Mouse (Mus musculus) neural tube, embryonic 11.5 days (tissue): ENCODE data around the gene Trim47. TPM values are rescaled to one million over a fixed set of nuclear protein-coding genes. Genes with fewer than 3 reads are reported as not detected.

ENCODE experiments used
- ATAC-seq: fragments of 200-750 bp; cut with Nextera tagmentation; 2 replicates; pipeline ENCODE4 v1.8.0; 2017; ENCODE audit warnings: moderate number of reproducible peaks, mild to moderate bottlenecking, moderate TSS enrichment, moderate library complexity; ENCODE audit not compliant: insufficient read depth, low FRiP score, low TSS enrichment
- DNase-seq: peaks from one replicate; pipeline ENCODE4 v3.0.0-alpha.2; 2015; ENCODE audit warnings: low spot score
- H3K27ac ChIP-seq: fragments of 300-500 bp; sonication (generic); 2 replicates; pipeline ENCODE4 v1.5.1; 2014; ENCODE audit warnings: low read depth, mild to moderate bottlenecking, low read length
- H3K27me3 ChIP-seq: fragments of 300-500 bp; sonication (generic); 2 replicates; pipeline ENCODE4 v1.6.1; 2014; ENCODE audit warnings: mild to moderate bottlenecking, low read length, mixed read lengths; ENCODE audit not compliant: control insufficient read depth, insufficient read depth
- H3K36me3 ChIP-seq: fragments of 300-500 bp; sonication (generic); 2 replicates; pipeline ENCODE4 v1.6.1; 2014; ENCODE audit warnings: mild to moderate bottlenecking, low read length, moderate library complexity, mixed read lengths; ENCODE audit not compliant: control insufficient read depth, insufficient read depth
- H3K4me1 ChIP-seq: fragments of 300-500 bp; sonication (generic); 2 replicates; pipeline ENCODE4 v1.6.1; 2014; ENCODE audit warnings: low read length, mixed read lengths; ENCODE audit not compliant: control insufficient read depth, insufficient read depth
- H3K4me2 ChIP-seq: fragments of 300-500 bp; sonication (generic); 2 replicates; pipeline ENCODE4 v1.6.1; 2014; ENCODE audit warnings: low read depth, mild to moderate bottlenecking, moderate library complexity
- H3K4me3 ChIP-seq: fragments of 300-500 bp; sonication (generic); 2 replicates; pipeline ENCODE4 v1.5.1; 2014; ENCODE audit warnings: low read depth, low read length
- H3K9ac ChIP-seq: fragments of 300-500 bp; sonication (generic); 2 replicates; pipeline ENCODE4 v1.6.1; 2014; ENCODE audit warnings: mild to moderate bottlenecking, low read length
- H3K9me3 ChIP-seq: fragments of 300-500 bp; sonication (generic); 2 replicates; pipeline ENCODE4 v1.6.1; 2016; ENCODE audit warnings: low read length; ENCODE audit not compliant: control insufficient read depth
- WGBS: fragments of 180-500 bp; shearing (Covaris S2); extraction: QIAGEN DNeasy Blood & Tissue Kit; methylation state at CpG from one replicate; pipeline ENCODE4 v1.1.7; 2014; 5-methylcytosine and 5-hydroxymethylcytosine counted together
- polyA plus RNA-seq: library from polyadenylated mRNA; unstranded; fragments of >200 nt; fragmentation: Nextera tagmentation; extraction: Ambion mirVana; gene quantifications from 2 replicates; pipeline ENCODE4 v1.2.1, GENCODE M21; 2014

The Trim47 gene
- polyA plus RNA-seq, 1 experiment from 2014 or later: 3.3 TPM

DNA sequence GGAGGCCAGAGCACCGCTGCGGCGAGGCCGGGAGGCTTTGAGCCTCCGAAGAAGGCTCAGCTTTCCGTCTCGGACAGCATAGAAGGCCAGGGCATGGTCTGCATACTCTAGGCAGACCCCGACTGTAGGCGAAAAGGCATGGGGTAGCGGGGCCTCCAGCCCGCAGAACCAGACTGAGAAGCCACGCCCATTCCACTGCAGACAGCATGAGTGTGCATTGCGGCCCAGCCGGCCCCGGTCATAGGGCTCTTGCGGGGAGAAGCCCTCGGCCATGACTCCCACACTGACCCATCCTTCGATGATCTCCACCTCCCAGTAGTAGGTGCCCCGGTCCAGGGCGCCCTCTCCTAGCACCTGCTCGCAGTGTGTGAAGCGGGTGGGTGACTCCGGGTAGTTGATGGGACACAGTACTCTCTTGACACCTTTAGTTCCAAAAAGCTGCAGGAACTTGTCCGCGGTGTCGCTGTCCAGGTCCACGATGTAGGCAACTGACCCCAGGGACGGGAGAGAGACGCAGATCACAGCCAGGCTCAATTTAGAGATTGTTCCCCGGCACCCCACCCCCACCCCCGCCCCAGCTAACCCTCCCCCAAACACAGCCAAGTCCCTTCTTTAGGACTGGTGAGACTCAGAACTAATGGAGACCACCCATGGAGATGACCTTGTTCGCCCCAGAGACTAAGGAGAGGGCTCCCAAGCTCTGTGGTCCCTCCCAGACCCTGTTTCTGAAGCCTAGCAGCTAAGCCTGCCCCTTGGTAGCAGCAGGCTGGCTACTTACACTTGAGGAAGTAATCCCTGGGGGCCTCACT, 20.7 kb downstream of the Trim47 start:
- no peak overlapping the region for H3K4me3 ChIP-seq
- H3K9ac ChIP-seq: peak overlapping the region; percentile 20; the same call in 1 of the 2 replicates
- peak overlapping the region; percentile 25 for H3K4me2 ChIP-seq
- WGBS: 28% methylated on average over 32 of the region's 32 CpGs
- DNase-seq: no peak
- H3K27ac ChIP-seq: no peak overlapping the region
- no peak for ATAC-seq
- no peaks in the 10 kb centered on the region for H3K36me3 ChIP-seq
- peaks cover 55% of the 10 kb centered on the region for H3K27me3 ChIP-seq
- peaks cover 14% of the 10 kb centered on the region for H3K4me1 ChIP-seq
- H3K9me3 ChIP-seq: no peaks in the 10 kb centered on the region

DNA sequence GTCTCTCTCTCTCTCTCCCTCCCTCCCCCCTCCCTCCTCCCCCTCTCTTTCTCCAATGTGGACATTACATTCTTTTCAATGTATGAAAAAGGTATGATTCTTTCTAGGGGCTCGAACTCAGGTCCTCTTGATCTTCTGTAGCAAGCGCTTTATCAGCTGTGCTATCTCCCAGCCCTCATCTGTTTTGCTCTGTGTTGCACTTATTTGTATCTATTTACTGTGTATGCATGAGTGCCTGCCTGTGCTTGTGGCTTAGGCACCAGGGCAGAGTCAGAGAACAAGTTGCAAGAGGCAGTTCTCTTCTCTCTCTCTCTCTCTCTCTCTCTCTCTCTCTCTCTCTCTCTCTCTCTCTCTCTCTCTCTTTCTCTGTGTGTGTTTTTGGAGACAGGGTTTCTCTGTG, 21.9 kb downstream of the Trim47 start:
- WGBS: 92% methylated on average over 2 of the region's 2 CpGs
- ATAC-seq (no peak), DNase-seq (no peak)
- Histone ChIP-seq H3K4me3 (no peak overlapping the region), H3K9me3 (no peaks in the 10 kb centered on the region), H3K27ac (no peak overlapping the region), H3K9ac (no peak overlapping the region), H3K4me2 (no peak overlapping the region), H3K27me3 (peaks cover 46% of the 10 kb centered on the region), H3K4me1 (peaks cover 14% of the 10 kb centered on the region), H3K36me3 (no peaks in the 10 kb centered on the region)

DNA sequence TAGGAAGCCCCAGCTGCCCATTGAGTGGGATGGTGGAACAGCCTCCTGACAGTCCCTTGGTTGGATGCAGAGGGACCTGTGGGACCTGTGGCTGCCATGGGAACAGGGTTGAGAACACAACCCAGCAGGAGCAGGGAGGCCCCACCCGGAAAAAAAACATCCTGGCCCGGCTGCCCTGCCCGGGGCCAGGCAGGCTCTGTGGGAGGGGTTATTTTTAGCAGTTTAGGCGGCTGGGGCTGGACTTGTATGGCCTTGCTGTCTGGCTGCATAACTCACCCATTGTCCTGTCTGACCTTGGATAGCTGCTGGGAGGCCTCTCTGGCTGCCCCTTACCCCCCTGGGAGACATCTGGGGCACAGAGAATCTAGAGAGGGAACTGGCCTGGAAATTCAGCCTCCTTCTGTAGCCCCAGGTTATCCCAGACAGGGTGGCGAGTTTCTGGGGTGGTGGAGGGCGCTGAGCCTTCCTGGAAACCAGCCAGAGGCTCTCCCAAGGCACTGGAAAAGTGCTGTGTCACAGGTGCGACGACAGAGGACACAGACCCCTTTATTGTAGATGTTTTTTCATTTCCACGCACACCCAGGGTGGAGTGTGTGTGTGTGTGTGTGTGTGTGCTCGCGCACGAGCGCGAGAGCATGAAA, 22.9 kb downstream of the Trim47 start:
- Histone ChIP-seq H3K27me3 (peaks cover 36% of the 10 kb centered on the region), H3K4me2 (no peak overlapping the region), H3K9ac (peak overlapping the region; percentile 5; the same call in 1 of the 2 replicates), H3K9me3 (no peaks in the 10 kb centered on the region), H3K36me3 (no peaks in the 10 kb centered on the region), H3K27ac (no peak overlapping the region; the same call in 1 of the 2 replicates), H3K4me1 (peaks cover 14% of the 10 kb centered on the region), H3K4me3 (no peak overlapping the region)
- ATAC-seq (no peak), DNase-seq (peak; percentile 50)
- WGBS: 45% methylated on average over 14 of the region's 14 CpGs

DNA sequence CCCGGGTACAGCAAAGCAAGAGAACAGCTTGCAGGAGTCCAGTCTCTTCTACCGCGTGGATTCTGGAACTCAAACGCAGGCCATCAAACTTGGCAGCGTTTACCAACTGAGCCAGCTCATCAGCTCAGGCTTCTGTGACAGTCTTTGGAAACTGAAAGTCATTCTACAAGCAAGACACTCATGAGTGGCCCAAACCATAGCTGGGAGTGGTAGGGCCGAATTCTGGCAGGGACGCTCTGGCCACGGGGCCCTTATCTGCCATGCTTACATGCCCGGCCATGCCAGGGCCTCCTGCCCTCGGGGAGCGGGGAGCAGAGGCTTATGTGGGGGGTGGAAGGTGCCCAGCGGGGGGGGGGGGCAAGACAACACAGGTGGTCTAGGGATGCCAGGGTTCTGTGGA, 23.4 kb downstream of the Trim47 start:
- DNase-seq (no peak), ATAC-seq (no peak)
- no peaks in the 10 kb centered on the region for H3K9me3 ChIP-seq
- H3K36me3 ChIP-seq: no peaks in the 10 kb centered on the region
- H3K27ac ChIP-seq: no peak overlapping the region; the same call in 1 of the 2 replicates
- H3K4me1 ChIP-seq: peaks cover 14% of the 10 kb centered on the region
- H3K4me3 ChIP-seq: no peak overlapping the region
- H3K27me3 ChIP-seq: peaks cover 31% of the 10 kb centered on the region
- H3K4me2 ChIP-seq: no peak overlapping the region
- WGBS: 84% methylated on average over 12 of the region's 12 CpGs
- H3K9ac ChIP-seq: no peak overlapping the region

DNA sequence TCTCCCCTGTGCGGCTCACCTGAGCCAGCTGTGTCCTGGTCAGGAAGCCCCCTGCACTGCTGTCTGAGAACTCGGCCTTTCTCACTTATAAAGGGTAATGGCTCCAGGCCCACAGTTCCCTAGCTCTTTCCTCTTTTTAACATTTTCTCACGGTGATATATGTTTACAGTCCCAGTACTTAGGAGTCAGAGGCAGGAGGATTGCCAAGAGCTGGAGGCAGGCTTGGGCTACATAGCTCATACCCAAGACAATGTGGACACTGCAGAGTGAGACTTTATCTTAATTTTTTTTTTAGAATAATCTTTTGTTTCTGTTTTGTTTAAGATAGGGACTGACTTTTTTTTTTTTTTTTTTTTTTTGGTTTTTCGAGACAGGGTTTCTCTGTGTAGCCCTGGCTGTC, 24.5 kb downstream of the Trim47 start:
- DNase-seq (no peak), ATAC-seq (no peak)
- Histone ChIP-seq H3K4me3 (no peak overlapping the region), H3K4me2 (no peak overlapping the region), H3K9ac (no peak overlapping the region), H3K36me3 (no peaks in the 10 kb centered on the region), H3K9me3 (no peaks in the 10 kb centered on the region), H3K27me3 (peaks cover 20% of the 10 kb centered on the region), H3K4me1 (peaks cover 14% of the 10 kb centered on the region), H3K27ac (0 out of 2 replicates have a peak overlapping the region, but pooled peaks have one; percentile 41)
- 60% methylated on average over 4 of the region's 4 CpGs for WGBS

DNA sequence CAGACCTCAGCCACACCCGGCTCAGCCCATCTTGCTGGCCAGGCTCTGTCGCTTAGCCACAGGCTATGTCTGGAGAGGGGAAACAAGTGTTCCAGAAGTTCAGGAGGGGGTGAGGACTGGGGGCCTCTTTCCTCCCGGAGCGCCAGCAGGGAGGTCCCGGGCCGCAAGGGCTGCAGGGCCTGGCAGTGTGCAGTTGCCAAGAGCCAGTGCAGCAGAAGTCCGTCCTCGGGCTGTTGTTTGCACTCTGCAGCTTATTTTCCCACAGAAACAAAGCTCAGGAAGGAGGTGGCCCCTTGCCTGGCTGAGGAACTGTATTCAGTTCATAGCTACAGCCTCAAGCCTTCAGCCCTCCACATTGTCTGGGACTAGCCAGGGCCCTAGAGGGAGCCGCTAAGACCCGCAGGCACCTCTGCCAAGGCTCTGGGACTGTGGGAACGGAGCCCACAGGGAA, 25.1 kb downstream of the Trim47 start:
- Histone ChIP-seq H3K4me3 (no peak overlapping the region), H3K36me3 (no peaks in the 10 kb centered on the region), H3K27ac (0 out of 2 replicates have a peak overlapping the region, but pooled peaks have one; percentile 41), H3K27me3 (peaks cover 15% of the 10 kb centered on the region), H3K9ac (no peak overlapping the region), H3K4me1 (peaks cover 14% of the 10 kb centered on the region), H3K4me2 (no peak overlapping the region), H3K9me3 (no peaks in the 10 kb centered on the region)
- 52% methylated on average over 11 of the region's 11 CpGs for WGBS
- DNase-seq: peak; percentile 24
- ATAC-seq: no peak

DNA sequence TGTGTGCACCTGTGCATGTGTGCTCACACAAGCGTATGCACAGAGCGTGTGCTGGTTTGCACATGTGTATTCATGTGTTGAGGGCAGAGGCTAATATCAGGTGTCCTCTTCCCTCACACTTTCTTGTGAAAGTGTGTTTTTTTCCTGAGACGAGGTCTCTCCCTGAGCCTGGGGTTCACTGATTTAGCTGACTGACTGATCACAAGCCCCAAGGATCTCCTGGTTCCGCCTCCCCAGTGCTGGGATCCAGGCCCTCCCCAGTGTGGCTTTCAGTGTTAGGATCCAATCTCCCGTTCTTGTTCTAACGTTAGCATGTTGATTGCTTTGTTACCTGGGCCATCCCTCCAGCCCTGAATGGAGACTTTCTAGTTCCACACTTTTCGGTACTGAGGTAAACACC, 26.2 kb downstream of the Trim47 start:
- no peak for DNase-seq
- H3K4me2 ChIP-seq: no peak overlapping the region
- H3K4me3 ChIP-seq: no peak overlapping the region
- WGBS: 83% methylated on average over 7 of the region's 7 CpGs
- no peak overlapping the region for H3K9ac ChIP-seq
- H3K27ac ChIP-seq: no peak overlapping the region
- ATAC-seq: no peak
- H3K4me1 ChIP-seq: peaks cover 9% of the 10 kb centered on the region
- H3K27me3 ChIP-seq: peaks cover 5% of the 10 kb centered on the region
- no peaks in the 10 kb centered on the region for H3K9me3 ChIP-seq
- no peaks in the 10 kb centered on the region for H3K36me3 ChIP-seq

DNA sequence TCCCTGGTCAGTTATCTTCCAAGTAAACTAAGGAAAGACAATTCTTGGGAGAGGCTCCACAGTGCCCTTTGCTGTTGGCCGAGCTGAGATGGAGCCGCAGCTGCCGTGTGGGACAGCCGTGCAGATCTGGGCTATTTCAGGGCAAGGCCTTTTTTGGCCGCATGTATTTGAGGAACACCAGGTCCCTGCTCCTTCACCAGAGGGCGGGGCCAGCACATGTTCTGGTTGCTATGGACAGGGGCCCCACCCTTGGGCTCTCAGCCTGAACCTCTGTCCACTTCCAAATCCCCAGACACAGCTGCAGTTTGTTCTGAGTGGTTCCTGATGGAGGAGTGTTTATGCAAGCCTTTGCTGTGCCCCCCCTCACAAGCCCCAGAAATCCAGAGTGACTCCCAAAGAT, 26.6 kb downstream of the Trim47 start:
- H3K4me3 ChIP-seq: no peak overlapping the region
- H3K36me3 ChIP-seq: no peaks in the 10 kb centered on the region
- no peak overlapping the region for H3K4me2 ChIP-seq
- DNase-seq: no peak
- peaks cover under 1% of the 10 kb centered on the region; the same call in 1 of the 2 replicates for H3K27me3 ChIP-seq
- no peak overlapping the region for H3K27ac ChIP-seq
- no peak overlapping the region for H3K9ac ChIP-seq
- H3K4me1 ChIP-seq: peaks cover 8% of the 10 kb centered on the region
- no peak for ATAC-seq
- no peaks in the 10 kb centered on the region for H3K9me3 ChIP-seq
- WGBS: 85% methylated on average over 6 of the region's 6 CpGs
